Mouse (Mus musculus) monocyte, adult 5-6 weeks (primary cell): Measurements from ENCODE around the gene 1700015G11Rik. TPM values are rescaled to one million over a fixed set of nuclear protein-coding genes. Genes with fewer than 3 reads are reported as not detected.

ENCODE experiments used
- ATAC-seq: fragments of 153-309, 156-312 bp; replicated peaks from 2 replicates; pipeline ENCODE4 v1.8.0; 2017; ENCODE audit warnings: mild to moderate bottlenecking; ENCODE audit not compliant: low TSS enrichment, insufficient number of reproducible peaks, severe bottlenecking, poor library complexity, low FRiP score
- total RNA-seq: library from RNA; stranded (forward); fragments of 200-1000, 200-491, 200-594 nt; gene quantifications from 3 replicates; pipeline ENCODE4 v1.2.3, GENCODE M21; 2017

The 1700015G11Rik gene
- total RNA-seq, 1 experiment from 2014 or later, result not detected

GRCm38 (mm10) chr7:51973091-51973490 is 42.4 kb downstream of the 1700015G11Rik start:
- 0 out of 2 replicates have a peak, but pooled peaks have one; percentile 18 for ATAC-seq

- 0 out of 2 replicates have a peak, but pooled peaks have one; percentile 52 for ATAC-seq
Observed at GRCm38 (mm10) chr7:51972252-51972855, 43.2 kb downstream of the 1700015G11Rik start.

- ATAC-seq, result no peak
Observed at GRCm38 (mm10) chr7:51969379-51969778, 46.1 kb downstream of the 1700015G11Rik start.

GRCm38 (mm10) chr7:51967581-51967980 is 47.9 kb downstream of the 1700015G11Rik start:
- no peak for ATAC-seq

- no peak for ATAC-seq
Observed at GRCm38 (mm10) chr7:51964681-51965080, 50.8 kb downstream of the 1700015G11Rik start.

- ATAC-seq, result no peak
Observed at GRCm38 (mm10) chr7:51962219-51962952, 53.1 kb downstream of the 1700015G11Rik start.

Other genes with a start within 250 kb of the 1700015G11Rik start
- 1.9 to 18.8 TPM (median 3.1 TPM) in 3 replicates for gene Gas2, start 153.7 kb downstream of the 1700015G11Rik start, total RNA-seq
- 2.5 to 6.9 TPM (median 5.4 TPM) in 3 replicates for gene Fancf, start 153.5 kb downstream of the 1700015G11Rik start, total RNA-seq
- gene Svip, start 9.7 kb downstream of the 1700015G11Rik start, total RNA-seq, result 1.8 to 5.0 TPM (median 2.6 TPM) in 3 replicates